Mouse (Mus musculus): ENCODE measurements around the gene Mkln1.

DNA sequence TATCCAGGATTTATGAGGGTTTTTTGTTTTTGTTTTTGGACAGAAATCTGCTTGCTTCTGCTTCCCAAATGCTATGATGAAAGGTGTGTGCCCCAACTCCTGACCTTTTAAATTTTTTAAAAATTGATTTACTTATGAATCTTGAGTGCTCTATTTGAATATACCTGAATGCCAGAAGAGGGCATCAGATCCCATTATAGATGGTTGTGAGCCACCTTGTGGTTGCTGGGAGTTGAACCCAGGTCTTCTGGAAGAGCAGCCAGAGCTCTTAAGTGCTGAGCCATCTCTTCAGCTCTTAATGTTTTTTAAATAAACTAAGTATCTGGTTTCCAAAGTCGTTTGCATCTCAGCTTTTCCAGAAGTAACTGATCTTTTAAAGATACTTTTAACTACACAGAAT lies 30.0 kb upstream of the Mkln1 start:
- TF ChIP-seq CTCF (IDR thresholded peaks at IDR 0.05; ENCODE audit: low read depth), result no peak
- no peak for TF ChIP-seq EP300 (IDR thresholded peaks at IDR 0.05; ENCODE audit: low read depth)

All from heart, postnatal 0 days (tissue).